Mouse (Mus musculus) cortical plate, adult 2 months (tissue): Measurements from ENCODE around the gene Ybey.

Source experiments
- CTCF ChIP-seq: fragments of 200-500 bp; IDR thresholded peaks from 2 replicates; pipeline ENCODE4 v1.5.1; 2011; ENCODE audit warnings: mild to moderate bottlenecking, control low read depth, low read length; ENCODE audit not compliant: insufficient read depth; ENCODE audit errors: extremely low read depth
- POLR2A ChIP-seq: fragments of 200-500 bp; IDR thresholded peaks from 2 replicates; pipeline ENCODE4 v1.6.1; 2011; ENCODE audit warnings: mild to moderate bottlenecking, low read length, control low read depth; ENCODE audit not compliant: insufficient read depth; ENCODE audit errors: extremely low read depth

GRCm38 (mm10) chr10:76497522-76497921, 28.6 kb upstream of the Ybey start:
- no peak for TF ChIP-seq CTCF
- TF ChIP-seq POLR2A: no peak
